Mouse (Mus musculus) lung, postnatal 10 days (tissue): Measurements from ENCODE around the gene Aipl1.
"Not testable (repeated sequence)": the region's sequence is repeated elsewhere in the genome, so short reads cannot be mapped to it uniquely, and the experiment has no call there.

Source experiments
- DNase-seq: peaks from one replicate; pipeline ENCODE4 v3.0.0; 2021

Gene Aipl1

DNA sequence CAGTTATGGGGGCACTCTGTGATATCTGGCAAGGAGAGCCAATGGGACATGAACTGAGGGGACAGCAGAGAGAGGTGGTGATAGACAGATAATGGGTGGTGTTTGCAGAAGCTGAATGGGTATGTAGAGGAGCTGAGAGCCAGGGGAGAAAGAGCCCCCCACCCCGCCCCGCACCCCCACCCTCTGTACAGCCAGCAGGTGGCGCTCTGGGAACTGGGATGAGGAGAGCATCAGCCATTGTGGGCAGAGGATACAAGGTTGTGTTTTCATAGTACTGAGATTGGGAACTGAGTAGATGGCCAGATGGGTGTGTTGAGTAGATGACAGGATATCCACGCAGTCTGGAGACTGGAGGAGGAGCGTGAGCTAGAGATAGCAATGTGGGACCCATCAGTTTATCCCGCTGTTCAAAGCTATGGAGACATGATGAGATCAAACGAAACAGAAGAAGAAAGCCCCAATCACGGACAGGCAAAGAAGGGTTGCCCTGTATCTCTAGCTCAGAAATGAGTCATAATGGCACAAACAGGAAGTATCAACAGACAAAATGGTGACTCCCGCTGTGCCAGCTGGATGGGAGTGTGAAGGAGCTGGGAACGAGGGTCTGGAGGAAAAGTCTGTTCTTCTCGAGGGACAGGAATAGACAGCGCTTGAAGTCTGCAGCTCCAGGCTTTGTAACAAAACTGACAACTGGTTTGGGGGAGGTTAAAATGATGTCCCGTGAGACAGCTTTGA, 20.6 kb downstream of the Aipl1 start:
- DNase-seq: no peak

DNA sequence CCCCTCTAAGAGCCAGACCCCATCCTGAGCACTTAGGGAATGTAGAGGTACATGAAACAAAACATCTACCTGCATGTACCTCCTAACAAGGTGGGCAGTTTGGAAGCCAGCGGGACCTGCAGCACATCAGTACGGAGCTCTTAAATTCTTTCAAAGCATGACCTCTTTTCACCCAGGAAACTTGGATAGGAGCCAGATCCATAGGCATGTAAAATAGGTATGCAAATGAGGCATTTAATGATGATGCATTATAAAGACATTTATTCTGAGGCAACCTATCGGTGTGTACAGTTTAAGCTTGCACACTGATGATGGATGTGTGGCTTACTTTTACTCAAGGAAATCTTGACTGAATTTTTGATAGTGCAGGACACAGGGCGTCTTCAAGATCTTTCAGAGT, 22.6 kb downstream of the Aipl1 start:
- DNase-seq: no peak

DNA sequence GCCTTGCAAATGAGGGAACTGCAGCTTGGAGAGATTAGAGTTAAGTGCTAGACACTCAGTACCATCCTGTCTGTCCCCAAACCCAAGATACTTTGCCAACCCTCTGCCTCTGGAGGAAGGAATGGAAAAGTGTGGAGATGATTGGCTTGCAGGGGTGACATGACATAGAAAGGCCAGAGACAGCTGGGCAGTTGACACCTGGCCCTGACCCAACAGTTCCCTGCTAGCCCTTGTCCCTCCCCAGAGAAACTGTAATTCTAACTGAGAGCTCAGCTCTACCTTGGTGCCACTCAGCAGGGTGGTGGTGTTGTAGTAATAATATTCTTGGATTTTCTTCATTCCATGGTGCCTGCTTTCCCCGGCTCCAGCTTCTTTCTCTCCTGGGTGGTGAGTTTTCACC, 25.4 kb downstream of the Aipl1 start:
- no peak for DNase-seq

DNA sequence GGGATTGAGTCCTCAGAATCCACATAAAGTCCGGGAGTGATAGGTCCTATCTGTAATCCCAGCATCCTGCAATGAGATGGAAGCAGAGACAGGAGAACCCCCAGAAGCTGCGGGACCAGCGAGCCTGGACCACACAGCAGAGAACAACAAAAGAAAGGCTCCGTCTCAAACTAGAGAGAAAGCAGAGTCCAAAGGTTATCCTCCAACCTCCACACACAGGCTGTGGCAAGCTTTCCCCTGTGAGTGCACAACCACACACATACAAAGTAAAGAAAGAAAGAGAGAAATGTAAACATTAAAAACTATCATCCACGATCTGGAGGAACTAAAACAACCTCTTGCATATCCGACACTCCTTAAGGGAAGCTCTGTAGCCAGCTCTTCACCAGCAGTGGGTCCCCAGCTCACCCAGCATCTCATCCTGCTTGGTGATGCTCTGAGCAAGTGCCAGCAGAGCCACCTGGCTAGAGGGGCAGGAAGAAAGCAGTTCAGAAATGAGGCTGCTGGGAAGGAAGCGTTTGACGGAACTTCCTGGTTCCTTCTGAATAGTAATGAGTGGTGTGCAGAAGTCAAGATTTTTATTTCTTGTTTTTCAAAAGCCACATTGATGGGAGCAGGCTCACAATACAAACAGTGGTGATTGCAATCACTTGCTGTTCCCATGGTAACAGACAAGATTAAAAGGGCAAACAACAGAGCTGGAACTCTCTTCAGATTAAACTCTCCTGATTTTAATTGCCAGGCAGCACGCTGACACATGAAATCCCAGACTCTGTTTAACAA, 26.2 kb downstream of the Aipl1 start:
- DNase-seq: no peak

DNA sequence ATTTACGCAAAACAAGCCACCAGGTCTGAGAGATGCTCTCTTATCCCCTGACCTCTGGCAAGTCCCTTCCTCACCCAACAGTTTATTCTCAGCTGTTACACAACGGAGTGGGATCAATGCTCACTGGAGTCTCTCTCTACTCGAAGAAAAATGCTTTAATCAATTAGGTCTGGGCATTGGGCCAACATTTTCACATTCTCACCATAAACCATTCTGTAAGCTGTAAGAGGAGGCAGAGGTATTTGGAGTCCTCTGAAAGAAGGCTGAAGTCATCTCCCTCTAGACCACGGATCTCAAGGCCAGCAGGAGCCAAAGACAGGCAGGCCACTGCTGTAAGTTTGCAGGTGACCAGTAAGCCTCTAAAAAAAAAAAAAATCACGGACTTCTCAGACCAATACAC, 26.9 kb downstream of the Aipl1 start:
- no peak for DNase-seq

DNA sequence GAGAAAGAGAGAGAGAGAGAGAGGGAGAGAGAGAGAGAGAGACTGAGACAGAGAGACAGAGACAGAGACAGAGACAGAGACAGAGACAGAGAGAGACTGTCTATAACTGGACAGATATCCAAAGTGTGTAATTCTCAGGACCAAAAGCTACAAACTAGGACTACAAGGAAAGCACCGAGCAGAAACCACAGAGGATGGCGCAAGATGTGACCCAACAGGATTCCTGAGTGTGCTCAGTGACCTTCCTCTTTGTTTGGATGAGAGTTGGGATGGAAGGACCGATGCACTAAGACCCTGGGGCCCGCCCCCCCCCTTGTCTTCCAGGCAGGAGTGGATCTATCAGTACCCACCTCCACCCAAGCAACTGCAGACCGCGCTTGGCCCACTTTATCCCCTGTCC, 31.8 kb downstream of the Aipl1 start:
- no peak for DNase-seq

DNA sequence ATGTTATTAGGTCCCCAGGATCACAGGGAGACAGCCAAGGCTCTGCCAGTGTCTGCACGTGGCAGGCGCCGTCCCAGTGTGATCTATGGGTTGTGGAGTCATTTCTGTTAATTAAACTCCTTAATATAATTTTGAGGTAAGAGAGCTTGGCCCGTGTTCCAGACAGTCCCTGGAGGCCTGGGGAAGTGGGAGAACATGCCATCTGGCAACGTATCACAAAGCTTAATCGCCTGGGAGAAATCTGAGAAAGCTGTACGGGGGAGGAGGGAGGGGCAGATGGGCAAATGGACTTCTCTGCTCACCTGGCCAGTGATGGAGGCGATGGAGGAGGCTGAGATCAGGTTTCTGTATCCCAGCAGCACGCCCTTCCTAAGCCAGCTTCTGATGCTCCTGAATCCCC, 34.1 kb downstream of the Aipl1 start:
- no peak for DNase-seq

DNA sequence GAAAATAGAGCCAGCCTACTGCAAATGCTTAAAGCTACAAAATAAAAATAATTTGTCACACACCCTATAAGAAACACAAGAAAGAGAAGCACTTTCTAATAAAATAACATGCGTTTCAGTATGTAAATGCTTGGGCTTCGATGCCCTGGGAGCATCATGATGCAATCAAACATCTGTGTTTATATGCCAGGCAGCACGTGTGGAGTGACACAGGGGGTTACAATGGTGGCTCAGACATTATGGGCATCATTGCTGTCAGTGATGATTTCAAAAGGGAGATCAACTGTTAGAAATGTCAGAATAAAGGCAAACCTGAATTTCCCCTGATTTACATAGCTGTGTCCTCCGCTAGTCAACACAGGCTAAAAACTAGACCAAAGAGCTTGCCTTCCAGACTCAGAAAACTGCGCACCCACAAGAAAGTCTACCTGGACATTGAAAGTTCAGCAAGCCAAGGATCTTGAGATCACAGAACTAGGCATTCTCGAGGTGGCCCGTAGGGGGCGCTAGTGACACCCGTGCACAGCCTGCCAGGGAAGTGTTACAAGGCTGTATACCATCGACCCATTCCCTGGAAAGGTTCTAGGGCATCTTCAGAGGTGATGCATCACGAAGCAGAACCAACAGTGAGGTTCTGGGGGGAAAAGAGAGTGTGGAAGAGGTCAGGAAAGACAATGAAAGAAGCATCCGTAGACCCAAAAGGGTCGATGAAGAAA, 35.0 kb downstream of the Aipl1 start:
- peak; percentile 41 for DNase-seq

DNA sequence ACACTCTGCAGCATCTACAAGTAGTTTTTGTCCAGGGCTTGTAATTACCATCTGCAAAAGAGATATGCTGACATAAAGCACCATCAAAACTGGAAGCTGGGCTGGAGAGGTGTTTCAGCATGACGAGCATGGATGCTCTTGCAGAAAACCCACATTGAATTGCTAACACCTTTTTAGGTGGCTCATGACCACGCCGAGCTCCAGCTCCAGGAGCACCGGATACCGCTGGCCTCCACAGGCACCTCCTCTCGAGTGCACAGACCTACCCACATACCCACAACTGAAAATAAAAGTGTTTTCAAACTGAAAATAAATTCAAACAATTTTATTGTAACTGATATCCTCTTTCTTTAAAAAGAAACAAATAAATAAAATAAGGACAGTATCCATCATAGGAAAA, 37.1 kb downstream of the Aipl1 start:
- no peak for DNase-seq

DNA sequence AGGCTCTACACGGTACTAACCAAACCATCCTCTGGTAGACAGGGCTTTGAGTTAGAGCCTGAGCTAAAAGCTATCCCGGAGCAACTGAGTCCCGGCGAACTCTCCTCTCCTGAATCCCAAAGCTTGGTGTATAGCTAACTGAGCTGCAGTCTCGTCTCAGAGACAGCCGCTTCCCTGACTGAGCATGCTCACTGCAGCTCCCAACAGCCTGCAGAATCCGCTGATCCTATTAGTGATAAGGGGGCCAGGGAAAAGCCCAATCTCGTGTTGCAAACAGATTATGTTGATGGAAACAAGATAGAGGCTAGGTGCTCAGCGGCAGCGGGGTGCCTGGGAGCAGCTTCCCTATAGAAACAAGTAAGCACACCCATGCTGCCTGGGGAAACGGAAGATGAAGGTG, 40.5 kb downstream of the Aipl1 start:
- DNase-seq: no peak

DNA sequence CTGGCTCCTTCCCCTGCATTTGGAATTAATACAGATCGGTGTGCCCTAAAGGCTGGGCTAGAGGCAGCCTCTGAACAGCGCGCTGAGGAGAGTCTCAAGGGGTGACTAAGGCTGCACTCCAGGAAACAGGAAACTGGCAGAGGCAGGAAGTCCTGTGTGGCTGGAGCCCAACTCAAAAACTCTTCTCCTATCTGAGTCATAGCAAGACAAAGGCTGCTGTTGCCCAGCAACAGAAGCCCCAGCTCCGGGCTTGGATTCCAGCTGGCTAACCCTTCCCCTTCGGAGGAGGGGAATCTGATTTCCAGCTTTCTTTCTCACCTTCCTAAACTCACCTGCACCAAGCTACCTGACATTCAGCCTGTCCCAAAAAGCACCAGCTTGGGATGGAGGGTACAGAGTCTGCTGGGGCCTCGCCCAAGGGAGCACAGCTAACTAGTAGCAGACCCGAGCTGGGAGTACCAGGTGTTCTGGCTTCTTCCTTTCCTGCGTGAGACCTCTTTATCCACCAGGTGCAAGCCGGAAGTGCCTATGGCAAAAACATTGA, 41.3 kb downstream of the Aipl1 start:
- DNase-seq: peak; percentile 86

DNA sequence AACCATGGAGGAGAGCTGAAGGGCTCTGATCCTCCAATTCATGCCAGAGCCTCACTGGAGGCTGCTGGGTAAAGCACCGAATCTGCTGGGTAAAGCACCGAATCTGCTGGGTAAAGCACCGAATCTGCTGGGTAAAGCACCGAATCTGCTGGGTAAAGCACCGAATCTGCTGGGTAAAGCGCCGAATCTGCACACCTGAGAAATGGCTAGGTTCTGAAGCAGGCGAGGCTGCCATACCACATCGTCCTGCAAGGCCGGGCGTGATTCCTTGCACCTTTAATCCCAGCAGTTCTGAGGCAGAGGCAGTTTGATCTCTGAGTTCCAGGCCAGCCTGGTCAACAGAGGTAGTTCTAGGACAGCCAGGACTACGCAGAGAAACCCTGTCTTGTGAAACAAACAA, 44.9 kb downstream of the Aipl1 start:
- no peak for DNase-seq

DNA sequence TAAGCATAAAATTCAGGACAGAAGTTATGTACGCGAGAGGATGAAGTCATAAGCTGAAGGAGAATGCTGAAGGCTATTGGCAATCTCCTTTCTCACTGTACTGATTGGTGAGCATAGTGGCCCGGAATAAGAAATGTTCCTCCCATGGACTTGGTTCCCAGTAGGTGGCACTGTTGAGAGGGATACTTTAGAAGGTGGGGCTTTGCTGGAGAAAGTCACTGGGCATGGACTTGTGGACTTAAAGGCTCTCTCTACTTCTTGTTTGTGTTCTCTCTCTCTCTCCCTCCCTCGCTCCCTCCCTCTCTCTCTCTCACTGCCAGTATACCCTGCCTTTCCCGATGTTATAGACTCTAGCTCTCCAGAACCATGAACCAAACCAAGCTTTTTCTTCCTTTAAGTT, 45.8 kb downstream of the Aipl1 start:
- peak; percentile 82 for DNase-seq

DNA sequence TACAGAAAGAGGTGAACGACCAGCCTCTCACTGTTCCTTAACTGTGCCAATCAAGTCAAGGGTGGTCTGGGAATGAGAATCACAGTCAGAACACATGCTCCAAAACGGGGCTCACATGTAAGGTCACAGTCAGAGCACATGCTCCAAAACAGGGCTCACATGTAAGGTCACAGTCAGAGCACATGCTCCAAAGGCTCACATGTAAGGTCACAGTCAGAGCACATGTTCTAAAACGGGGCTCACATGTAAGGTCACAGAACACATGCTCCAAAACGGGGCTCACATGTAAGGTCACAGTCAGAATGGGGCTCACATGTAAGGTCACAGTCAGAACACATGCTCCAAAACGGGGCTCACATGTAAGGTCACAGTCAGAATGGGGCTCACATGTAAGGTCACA, 47.9 kb downstream of the Aipl1 start:
- DNase-seq: not testable (repeated sequence)

DNA sequence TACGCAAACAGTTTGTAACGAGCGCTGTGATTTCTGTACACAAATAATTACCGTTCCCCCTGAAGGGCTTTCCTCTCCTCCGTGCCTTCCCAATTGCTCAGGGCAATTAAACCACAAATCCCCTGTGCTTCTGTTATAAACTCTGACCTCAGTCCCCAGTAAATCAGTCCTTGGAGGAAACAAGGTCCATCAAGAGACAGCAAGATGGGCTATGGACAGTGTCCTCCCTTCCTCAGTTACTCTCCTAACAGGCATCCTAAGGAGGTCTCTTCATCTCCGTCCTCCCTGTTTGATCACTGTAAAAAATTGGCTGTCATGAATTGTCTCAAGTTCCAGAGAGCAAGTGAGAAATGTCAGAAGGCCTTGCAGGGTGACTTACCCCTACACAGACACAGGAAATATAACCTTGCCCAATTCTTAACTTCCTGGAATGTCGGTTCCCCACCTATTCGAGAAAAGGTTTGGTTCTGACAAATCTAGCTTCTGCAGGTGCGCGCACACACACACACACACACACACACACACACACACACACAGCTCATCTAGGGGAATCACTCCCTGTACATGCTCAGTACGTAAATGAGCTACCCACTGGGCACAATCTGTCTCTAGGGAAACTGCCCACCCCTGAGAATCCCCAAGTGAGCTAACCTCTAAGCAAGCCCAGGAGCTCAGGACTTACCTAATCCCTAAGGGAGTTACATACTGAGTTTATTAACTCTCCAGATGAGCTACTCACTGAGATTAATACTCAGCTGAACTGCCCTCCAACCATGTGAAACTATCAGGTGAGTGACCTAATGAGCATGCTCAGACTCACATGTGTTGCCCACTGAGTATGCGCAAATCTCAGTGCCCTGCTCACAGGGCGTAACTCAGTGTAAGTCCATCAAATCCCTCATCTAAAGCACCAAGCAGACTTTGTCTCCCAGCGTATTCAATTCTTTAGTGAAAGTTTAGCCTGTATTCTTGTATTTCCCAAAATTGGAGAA, 49.9 kb downstream of the Aipl1 start:
- no peak for DNase-seq

DNA sequence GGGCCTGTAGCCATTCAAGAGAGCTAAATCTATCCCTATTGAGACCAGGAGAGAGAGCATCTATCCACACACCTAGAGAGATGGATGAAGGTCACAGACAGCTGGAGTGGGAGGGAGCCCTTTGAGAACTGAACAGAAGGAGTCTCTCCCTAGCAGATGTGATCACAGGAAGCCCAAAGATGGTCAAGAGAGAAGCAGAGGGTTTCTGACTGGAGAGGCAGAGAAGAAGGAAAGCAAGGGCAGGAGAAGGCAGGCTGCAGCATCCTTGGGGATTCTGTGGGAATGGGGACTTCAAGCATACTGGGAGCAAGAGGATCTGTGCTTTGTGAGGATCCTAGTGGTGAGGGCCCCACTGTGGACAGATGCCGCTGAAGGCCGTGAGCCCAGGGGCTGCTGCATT, 51.5 kb downstream of the Aipl1 start:
- DNase-seq: no peak

DNA sequence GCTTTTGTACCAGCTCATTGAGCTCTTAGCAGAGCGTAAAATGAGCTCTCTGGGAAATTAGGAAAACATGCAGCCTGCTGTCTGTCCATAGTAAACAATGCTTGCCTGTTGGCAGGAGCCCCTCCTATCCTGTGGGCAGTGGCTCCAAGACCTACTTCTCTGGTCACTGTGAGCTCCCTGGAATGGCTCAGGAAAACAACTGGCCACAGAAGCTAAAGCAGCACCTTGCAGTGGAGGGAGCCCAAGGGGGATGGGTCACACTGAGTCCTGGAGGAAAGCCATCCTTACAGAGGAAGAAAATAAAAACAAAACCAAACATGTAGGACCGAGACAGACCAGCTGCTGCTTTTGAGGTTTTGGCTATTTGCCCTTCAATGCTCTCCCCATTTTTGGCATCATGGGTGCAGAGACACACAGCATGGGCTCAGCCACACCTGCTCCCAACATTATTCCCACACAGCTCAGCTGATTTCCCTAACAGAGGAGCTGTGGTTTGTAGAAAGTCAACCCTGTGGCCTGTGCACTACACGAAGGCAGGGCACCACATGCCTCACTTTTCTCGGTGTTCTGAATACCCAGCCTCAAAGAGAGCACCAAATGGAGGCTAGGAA, 52.1 kb downstream of the Aipl1 start:
- peak; percentile 9 for DNase-seq

DNA sequence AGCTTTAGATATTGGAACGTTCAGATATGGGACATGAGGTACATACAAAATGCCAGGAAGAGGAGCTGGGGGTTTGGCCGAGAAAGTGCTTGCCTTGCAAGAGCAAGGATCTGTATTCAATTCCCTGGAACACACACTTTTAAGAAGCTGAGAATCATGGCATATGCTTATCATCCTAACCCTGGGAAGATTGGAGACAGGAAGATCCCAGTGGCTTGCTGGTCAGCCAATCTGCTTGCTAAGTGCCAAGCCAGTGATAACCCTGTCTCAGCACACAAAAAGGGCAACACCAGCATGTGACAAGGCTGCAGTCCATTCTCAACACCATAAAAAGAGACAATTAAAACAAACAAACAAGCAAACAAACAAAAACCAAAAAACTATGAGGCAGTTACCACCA, 53.2 kb downstream of the Aipl1 start:
- no peak for DNase-seq
